Mouse (Mus musculus) G1E (cell line): ENCODE measurements at regions not wholly inside any gene's neighbourhood (a gene's known extent, or its start where the extent isn't known, plus 50 kb on each side); places are given as distances from the start of the nearest gene placed in this dataset.

Source experiments
- CTCF ChIP-seq: IDR thresholded peaks from 2 replicates; pipeline ENCODE4 v1.5.1; 2012; ENCODE audit warnings: low read depth, low read length, inconsistent platforms, mixed read lengths
- GATA1 ChIP-seq: IDR thresholded peaks from 2 replicates; pipeline ENCODE4 v1.6.1; 2012; ENCODE audit warnings: borderline replicate concordance, low read length, inconsistent platforms, mixed read lengths

DNA sequence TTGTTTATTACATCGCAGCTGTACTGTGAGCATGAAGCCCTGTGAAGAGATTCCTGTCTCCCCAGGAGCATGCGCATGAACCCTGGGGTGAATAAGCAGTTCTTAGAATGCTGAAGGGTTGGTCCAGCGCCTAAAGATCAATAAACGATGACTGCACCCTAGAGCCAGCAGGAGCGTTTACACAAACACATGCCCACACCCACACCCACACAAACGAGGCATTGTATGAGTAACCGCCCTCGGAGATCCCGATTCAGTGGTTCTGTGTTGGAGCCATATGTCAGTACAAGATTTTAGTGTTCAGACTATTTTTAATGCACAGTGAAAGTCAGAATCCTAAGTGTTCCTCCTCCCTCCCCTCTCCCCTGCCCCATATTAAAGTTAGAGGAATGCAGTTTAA is 57.3 kb downstream of the Edn1 start:
- TF ChIP-seq CTCF (no peak), GATA1 (no peak)
